Mouse (Mus musculus): ENCODE data around the gene Dip2c.

- TF ChIP-seq CTCF (IDR thresholded peaks at IDR 0.05; ENCODE audit: low read depth) (no peak), EP300 (optimal IDR thresholded peaks at IDR 0.05) (no peak)
Observed at GRCm38 (mm10) chr13:9261748-9262147, 14.6 kb upstream of the Dip2c start.
